Mouse (Mus musculus) mature B cell (primary cell): Measurements from ENCODE around the gene Dop1b.
"Not testable (repeated sequence)": the region's sequence is repeated elsewhere in the genome, so short reads cannot be mapped to it uniquely, and the experiment has no call there.

ENCODE experiments used
- in situ Hi-C: fragments of 300-500 bp; cut with MboI; formaldehyde crosslinking; loops from 2 replicates; pipeline ENCODE4 v1.14.3; 2019

Dop1b gene

DNA sequence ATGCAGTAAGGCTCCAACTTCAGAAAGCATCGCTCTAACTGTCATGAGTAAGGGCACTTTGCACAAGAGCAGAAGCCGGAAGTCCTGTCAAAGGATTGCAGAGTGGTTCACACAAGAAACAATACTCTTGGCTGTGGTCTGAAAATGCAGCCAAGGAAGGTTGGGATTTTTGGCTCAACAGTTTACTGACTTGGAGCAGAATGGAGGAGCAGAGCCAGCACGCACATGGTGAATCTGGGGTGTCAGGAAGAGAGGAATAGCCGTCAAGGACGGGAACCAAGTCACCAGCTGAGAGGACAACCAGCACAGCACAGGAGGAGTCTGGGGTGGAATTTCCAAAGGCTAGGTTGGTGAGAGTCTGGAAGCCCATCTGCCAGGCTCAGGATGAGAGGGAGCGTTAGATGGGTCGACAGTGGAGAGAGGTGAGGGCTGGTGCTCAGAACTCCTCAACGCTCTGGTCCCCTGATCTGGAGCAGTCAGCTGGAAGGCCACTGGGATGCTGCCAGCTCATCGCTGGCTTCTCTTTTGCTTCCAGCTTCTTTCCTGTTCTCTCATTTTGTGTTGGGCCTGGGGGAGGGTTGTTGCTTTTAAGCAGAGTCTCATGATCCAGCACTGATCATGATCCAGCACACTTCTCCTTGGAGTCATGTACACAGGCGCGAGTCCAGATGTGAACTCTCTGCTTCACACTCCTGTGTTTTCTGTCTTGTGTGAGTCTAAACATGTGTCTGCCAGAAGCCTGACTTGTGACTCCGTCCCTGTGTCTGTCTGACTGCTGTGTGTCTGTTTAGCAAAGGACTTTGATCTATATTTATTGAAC is 85.5 kb downstream of the Dop1b start:
- in situ Hi-C loops = no loop called here

DNA sequence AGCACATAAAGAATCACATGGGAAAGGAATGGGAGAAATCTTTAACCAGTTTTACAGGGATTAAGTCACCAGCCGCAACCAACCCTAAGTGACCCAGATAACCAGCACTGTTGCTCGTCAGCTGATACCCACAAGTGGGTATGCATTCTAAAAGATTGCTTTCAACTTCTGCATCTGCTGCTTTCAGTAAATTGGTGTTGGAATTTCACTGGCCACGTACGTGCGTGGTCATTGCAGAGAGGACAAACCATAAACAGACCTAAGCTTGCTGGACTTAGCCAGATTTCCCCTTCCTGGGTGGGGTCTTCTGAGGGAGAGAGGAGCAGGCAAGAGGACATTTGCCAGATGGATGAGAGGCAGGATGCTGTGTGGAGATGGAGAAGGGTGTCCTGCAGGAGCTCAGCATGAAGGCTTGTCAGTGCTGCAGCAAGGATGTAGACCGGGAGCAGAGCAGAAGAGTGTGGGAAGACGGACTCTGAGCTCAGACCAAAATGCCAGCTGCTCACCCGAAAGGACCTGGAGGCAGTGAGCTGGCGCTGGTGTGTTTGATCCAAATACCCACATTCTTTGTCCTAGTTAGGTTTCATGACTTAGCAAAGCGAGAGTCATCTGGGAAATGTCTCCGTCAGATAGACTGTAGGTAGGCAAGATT is 86.3 kb downstream of the Dop1b start:
- in situ Hi-C loops = no loop called here

DNA sequence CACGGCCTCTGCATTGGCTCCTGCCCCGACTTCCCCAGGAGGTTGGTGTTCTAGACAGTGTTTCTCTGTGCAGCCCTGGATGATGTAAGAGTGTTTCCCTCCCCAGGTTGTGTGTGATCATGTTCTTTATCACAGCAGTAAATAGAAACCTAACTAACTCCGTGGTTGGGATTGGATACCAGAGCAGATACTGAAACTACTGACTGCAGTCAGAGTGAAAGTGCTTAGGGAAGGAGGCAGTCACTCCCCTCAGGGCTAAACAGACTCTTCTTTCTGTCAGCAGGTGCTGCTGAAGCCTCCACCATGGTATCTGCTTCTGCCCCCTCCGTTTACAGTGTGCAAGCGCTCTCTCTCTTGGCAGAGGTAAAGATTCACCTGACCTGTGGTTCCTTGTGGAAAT is 86.9 kb downstream of the Dop1b start:
- in situ Hi-C loops = no loop called here

DNA sequence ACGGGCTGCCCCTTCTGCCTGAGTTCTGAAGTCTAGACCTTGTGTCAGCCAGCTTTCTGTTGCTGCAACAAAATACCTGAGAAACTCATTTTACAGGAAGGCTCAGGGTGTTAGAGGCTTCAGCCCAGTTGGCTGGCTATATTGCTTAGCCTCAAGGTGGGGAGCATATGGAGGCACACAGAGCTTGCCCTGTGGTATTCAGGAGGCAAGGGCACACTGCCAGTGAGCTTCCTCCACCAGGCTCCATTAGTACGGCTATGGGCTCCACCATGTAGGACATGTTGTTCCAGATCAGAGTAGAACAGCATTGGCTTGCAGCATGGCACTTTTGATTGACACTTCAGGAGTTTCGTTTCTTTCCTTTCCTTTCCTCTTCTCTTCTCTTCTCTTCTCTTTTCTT is 87.4 kb downstream of the Dop1b start:
- in situ Hi-C loops = no loop called here

DNA sequence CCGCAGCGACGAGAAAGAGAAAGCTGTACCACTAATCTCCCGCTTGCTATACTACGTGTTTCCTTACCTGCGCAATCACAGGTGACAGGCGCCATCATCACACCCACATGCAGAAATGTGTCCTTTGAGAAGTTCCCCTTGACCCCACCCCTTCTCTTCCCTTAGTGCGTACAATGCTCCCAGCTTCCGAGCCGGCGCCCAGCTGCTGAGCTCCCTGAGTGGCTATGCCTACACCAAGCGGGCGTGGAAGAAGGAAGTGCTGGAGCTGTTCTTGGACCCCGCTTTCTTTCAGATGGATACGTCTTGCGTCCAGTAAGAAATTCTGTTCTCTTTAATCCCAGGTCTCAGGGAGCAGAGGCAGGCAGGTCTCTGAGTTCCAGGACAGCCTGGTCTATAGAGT is 88.2 kb downstream of the Dop1b start:
- in situ Hi-C loops = no loop called here

DNA sequence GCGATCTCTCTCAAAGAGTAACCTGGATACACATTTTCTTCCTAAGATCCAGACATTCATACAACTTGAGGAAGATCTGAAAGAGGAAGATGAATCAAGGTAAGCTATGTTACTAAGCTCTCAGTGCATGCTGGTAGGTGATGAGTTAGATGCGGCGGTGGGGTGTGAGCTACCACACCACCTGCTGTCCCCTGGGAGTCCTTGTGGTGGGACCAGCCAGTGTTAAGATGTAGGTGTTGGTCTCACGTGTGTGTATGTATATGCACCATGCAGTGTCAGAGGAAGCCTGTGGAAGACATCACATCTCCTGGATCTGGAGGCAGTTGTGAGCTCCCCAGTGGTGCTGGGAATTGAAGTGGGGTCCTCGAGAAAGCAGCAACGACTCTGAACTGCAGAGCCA is 95.5 kb downstream of the Dop1b start:
- in situ Hi-C loops = no loop called here

DNA sequence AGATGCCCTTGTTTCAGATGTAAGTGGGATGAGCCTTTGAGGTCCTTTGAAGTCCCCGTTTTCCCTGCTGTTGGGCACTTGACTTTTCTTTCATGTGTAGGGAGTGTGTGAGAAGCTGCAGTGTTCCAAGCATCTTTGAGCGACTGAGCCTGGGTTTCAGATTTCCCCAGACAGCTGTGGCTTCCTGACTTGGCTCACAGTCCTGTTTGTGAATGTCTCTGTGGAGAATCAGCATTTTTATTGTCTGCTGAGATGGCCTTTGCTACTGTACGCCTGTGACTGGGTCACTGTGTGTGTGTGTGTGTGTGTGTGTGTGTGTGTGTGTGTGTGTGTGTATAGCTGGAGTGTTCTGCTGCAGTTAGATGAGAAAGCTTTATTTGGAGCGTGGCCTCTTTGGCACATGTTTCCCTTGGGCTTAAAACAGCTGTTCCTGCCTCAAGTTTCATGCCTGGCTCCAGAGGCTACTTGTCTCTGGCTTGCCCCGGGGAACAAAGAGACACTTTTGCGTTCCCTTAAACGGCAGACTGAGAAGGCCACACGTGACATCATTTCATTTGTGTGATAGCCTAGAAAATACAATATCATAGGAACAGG is 96.4 kb downstream of the Dop1b start:
- in situ Hi-C loops = no loop called here

DNA sequence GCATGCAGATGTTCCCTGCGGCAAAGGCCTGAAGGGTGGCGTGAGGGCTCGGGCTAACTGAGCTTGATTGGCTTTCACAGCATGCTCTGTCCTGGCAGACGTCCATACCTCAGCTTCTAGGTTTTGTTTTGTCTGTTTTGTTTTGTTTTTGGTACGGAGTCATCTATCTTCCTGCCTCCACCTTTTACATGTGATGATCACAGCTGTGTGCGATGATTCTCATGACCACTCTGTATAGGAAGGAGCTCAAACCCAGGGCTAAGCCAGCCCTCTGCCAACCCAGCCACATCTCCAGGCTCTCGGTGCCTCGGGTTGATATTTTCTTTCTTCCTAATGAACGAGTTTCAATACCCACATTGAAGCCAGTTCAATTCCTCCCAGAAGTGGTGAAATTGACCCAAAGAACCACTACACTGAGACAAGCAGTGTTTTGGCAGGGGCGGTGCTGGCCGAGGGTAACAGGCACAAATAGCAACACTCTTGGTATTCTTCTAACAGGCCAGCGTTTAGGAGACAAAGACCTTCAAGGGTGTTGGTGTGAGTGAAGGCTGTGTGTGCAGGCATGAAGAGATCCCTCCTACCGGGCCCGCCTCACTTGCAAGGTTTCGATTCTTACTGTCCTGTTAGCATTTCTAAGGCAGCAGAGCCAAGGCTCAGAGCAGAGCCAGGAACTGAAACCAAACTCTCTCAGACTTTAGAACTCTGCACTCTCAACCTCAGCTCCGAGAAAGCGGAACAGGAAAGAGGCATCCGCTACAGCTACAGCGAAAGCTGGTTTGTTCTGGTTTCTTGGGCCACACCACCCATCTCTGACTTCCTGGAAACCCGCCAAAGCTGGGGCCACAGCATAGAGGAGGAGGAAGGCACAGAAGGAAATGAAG is 104.4 kb downstream of the Dop1b start:
- in situ Hi-C loops = no loop called here

DNA sequence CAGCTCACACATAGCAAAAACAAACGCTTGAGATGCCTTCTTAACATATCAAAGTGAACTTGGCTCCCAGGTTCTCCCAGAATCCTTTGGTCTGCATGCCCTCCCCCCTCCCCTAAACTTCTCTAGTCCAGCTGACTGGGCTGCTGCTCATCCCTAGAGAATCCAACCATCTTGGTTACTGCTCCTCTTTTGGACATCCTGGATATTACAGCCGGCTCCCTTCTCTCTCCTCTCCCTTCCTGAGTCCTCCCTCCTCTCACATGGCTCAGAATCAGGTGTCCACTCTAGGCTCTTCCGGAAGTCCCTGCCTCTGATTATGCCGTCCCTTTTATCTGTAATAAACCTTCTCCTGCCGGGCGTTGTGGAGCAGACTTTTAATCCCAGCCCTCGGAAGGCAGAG is 105.2 kb downstream of the Dop1b start:
- in situ Hi-C loops = no loop called here

DNA sequence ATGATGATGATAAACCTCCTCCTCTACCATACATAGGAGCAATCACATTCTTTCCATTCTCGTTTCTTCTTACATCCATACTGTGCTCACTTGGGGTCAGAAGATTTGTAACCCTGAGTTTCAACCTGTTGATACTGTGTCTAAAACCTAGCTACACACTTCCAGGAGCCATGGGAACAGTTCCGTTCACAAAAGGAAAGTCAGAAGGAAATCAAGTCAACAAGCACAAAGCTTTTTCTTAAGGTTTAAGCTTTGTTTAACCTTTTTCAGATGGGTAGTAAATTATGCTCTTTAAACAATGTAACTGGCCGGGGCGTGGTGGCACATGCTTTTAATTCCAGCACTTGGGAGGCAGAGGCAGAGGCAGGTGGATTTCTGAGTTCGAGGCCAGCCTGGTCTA is 105.7 kb downstream of the Dop1b start:
- in situ Hi-C loops = no loop called here

DNA sequence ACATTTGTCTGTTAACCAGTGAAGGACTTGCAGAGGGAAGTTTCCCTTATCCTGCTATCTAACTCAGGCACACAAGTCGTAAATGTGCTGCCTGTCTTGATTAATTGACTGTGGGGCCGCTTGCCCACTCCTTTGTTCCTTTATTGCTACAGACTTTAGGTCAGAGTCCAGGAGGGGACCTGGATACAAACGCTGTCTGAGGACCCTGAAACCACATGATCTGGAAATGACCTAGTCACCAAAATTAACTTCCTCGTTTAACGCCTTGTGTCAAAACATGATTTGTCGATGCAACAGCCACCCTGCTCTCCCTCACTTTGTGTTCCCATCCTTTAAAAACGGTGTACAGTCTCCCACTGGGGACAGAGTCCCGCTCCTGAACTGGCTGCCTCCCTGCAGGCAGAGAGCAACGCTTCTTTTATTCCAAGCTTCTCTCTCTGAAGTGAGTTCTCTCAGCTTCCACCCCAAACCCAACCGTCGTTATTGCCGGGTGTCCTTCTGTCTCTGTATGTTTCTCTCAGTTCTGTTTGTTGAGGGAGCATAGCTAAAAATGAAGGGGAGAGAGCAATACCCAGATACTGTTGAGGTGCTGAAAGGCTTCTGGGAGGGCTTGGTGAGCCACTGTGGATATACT is 107.1 kb downstream of the Dop1b start:
- in situ Hi-C loops = no loop called here

DNA sequence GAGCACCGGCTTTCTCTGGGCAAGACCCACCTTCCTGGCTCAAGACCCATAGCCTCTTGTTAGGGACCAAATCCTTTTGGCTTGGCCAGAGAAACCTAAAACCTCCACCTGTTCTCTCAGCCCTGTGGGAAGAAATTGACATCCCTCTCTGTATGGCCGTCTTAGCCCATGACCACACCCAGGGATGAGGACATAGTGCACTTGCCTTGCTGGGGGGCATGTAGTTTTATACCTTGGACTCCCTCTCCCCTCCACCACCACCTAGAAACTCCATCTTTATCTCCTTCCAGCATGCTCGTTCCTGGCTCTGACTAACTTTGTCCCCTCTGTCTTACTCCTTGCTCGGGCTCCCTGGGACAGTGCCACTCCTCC is 107.6 kb downstream of the Dop1b start:
- in situ Hi-C loops = no loop called here

DNA sequence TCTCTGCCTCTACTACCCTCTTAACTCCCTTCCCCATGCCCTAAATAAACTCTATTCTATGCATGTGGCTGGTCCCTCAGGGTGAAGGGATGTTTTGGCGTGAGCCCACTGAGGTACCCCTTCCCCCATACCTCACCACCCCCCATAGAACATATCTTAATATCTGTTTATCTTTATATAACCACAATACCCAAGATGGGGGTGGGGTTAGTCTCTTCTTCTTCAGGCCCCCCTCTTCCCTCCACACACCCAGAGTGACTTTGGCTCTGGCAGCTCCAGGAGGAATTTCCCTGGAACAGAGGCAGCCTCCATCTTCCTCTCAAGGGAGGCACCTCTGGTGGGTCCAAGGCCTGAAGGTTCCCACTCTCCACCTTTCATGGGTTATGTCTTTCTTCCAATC is 108.3 kb downstream of the Dop1b start:
- in situ Hi-C loops = no loop called here

DNA sequence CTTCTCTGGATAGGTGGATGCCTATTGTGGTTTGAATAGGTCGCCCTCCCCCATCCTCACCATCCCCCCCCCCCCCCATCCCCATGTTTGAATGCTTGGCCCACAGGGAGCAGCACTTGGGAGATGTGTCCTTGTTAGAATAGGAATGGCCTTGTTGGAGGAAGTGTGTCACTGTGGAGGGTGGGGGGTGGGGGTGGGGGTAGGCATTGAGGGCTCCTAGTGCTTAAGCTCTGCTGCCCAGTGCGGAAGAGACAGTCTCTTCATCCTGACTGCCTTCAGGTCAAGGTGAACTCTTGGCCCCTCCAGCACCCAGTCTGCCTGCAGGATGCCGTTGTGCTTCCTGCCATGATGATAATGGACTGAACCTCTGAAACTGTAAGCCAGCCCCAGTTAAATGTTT is 110.0 kb downstream of the Dop1b start:
- in situ Hi-C loops = no loop called here

DNA sequence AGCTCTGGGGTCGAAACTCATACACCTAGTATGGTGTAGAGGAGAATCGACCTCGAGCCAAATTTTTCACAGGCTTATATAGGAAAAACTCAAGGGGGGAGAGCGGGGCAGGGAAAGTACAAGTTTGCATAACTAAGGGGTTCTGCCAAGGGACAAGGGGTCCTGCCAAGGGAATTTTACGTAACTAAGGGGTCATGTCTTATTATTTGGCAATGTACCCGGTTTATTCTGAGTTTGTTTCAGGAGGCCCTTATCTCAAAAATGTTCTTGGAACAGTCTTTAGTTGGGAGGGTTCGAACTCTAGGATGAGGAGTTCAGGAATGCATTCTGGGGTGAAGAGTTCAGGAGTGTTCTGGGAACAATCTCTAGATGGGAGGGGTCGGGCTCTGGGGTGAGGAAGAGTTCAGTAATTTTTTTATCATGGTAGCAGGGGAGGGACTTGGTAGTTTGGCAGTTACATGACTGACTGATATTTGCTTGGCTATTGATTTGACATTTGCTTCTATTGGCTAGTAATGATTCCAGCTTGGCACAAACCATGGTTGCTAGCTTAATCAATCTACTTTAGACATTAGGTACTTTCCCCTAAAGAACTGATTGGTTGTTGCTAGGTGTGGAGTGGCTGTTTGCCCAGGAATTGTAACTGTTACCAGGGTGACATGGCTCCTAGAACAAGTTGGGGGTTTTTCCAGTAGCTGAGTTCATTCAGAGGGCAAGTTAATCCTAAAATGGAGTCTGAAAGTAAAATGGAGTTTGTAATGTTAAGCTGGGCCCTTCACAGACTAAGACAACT is 110.9 kb downstream of the Dop1b start:
- in situ Hi-C loops = not testable (repeated sequence)

DNA sequence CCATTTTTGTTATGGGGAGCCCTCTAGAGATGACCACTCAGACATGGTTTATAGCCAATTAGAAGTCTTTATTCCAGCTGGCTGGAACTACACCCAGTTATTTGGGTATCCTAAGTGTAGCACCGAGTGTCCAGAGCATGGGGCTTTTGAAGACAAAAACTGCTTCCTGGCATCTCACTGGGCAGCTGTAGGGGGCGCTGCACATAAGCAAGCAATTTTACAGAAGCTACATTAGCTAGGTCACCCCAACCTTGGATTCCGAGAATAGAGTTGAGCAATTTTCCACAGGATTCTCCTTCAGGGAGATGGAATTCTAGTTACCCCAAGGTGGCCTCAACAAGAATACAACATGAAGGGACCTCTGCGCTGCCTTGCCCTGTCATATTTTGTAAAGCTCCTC is 113.1 kb downstream of the Dop1b start:
- in situ Hi-C loops = no loop called here

DNA sequence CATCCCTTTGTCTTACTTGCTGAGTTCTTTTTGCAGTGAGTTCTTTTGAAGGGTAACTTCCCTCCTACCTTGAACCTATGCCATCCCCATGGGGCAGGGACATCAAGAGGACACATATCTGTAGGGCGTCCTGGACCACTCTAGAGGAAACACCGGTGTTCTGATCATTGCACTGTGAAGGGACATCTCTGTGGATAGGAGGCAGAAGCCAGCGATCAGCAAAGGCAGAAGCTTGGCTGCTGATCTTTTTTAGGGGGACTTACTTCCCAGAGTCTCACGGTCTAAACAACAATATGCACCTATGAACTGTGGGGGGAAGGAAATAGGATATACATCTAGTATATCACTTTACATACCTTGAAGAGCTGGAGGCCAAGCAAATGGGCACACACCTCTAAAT is 113.8 kb downstream of the Dop1b start:
- in situ Hi-C loops = no loop called here

DNA sequence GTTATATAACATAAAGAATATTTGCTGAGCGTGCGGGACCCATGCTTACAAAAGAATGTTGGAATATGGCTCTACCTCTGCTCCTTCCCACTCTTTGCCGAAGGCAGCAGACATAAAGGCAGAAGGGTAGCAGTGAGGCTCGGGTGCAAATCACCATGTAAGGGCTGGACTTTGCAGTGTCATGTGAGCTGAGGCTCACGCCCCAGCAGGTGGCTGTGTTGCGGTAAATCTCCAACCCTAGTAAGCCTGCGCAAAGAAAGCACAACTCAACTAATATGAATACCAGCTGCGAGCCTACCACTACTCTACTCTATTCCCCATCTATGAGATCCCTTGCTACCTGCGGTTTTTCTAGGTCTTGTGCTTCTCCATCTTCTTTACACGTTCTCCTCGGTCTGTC is 114.3 kb downstream of the Dop1b start:
- in situ Hi-C loops = no loop called here

DNA sequence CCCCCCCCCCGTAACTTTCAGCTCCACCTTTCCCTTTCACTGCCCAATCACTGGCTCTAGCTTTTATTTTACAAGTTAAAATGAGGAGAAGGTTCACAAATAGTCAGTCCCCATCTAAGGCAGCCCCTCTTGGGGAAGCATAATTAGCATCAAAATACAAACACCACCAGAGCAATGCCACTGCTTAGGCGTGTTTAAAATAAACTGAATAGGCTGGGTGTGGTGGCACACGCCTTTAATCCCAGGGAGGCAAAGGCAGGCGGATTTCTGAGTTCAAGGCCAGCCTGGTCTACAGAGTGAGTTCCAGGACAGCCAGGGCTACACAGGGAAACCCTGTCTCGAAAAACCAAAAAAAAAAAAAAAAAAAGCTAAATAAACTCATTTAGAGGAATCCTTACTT is 114.8 kb downstream of the Dop1b start:
- in situ Hi-C loops = not testable (repeated sequence)

DNA sequence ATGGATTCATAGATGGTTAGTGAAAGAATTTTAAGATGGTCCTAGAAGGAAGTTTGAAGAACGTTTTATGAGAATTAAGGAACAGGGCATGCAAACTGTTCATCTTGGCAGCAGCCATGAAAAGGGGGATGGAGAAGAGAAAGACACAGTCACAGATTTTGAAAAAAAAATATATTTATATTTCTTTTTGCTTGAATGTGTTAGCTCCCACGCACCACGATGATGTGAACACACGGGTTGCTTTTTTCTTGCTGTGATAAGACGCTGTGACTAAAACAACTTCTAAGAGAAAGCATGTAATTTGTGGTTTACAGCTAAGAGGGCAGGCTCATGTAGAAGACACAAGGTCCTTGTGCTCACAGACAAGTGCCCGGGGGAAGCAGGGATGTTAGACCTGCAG is 115.2 kb downstream of the Dop1b start:
- in situ Hi-C loops = no loop called here

DNA sequence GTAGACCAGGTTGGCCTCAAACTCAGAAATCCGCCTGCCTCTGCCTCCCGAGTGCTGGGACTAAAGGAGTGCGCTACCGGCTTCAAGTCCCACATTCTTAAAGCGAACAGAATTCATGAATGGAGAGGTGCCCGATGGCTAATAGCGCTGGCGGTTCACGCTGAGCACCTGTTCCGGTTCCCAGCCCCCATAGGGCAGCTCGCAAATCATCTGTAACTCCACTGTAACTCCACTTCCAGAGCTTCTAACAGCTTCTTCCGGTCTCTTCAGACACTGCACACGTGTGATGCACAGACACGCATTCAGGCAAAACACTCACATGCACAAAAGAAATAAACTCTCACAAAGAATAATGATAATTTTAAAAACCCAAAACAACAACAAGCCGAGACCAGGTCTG is 117.8 kb downstream of the Dop1b start:
- in situ Hi-C loops = no loop called here
